Mouse (Mus musculus) embryonic facial prominence, embryonic 11.5 days (tissue): ENCODE data around the gene Ankef1. TPM values are rescaled to one million over a fixed set of nuclear protein-coding genes. Genes with fewer than 3 reads are reported as not detected.

Experiments used
- ATAC-seq: fragments of 200-750 bp; cut with Nextera tagmentation; replicated peaks from 2 replicates; pipeline ENCODE4 v1.8.0; 2017; ENCODE audit warnings: low read depth; ENCODE audit not compliant: insufficient number of reproducible peaks, low FRiP score, low TSS enrichment
- DNase-seq: peaks from one replicate; pipeline ENCODE4 v3.0.0-alpha.2; 2015; ENCODE audit warnings: low spot score
- H3K27ac ChIP-seq: fragments of 300-500 bp; sonication (generic); replicated peaks from 2 replicates; pipeline ENCODE4 v1.5.1; 2014; ENCODE audit warnings: mild to moderate bottlenecking, low read depth, low read length, control low read depth
- H3K27me3 ChIP-seq: fragments of 300-500 bp; sonication (generic); 2 replicates; pipeline ENCODE4 v1.6.1; 2014; ENCODE audit warnings: mild to moderate bottlenecking, low read length, moderate library complexity, mixed read lengths; ENCODE audit not compliant: control insufficient read depth, insufficient read depth
- H3K36me3 ChIP-seq: fragments of 300-500 bp; sonication (generic); replicated peaks from 2 replicates; pipeline ENCODE4 v1.6.1; 2014; ENCODE audit warnings: low read depth, mild to moderate bottlenecking, low read length, moderate library complexity, mixed read lengths; ENCODE audit not compliant: control insufficient read depth, insufficient read depth
- H3K4me1 ChIP-seq: fragments of 300-500 bp; sonication (generic); 2 replicates; pipeline ENCODE4 v1.6.1; 2014; ENCODE audit warnings: low read length, mixed read lengths; ENCODE audit not compliant: control insufficient read depth, insufficient read depth
- H3K4me2 ChIP-seq: fragments of 300-500 bp; sonication (generic); 2 replicates; pipeline ENCODE4 v1.6.1; 2014; ENCODE audit warnings: low read depth, mild to moderate bottlenecking, control low read depth, low read length, moderate library complexity
- H3K4me3 ChIP-seq: fragments of 300-500 bp; sonication (generic); 2 replicates; pipeline ENCODE4 v1.5.1; 2014; ENCODE audit warnings: low read depth, low read length, control low read depth
- H3K9ac ChIP-seq: fragments of 300-500 bp; sonication (generic); replicated peaks from 2 replicates; pipeline ENCODE4 v1.6.1; 2014; ENCODE audit warnings: mild to moderate bottlenecking, control low read depth, low read length
- H3K9me3 ChIP-seq: fragments of 300-500 bp; sonication (generic); replicated peaks from 2 replicates; pipeline ENCODE4 v1.6.1; 2016; ENCODE audit warnings: mild to moderate bottlenecking, low read length, inconsistent platforms, mixed read lengths; ENCODE audit not compliant: control insufficient read depth
- WGBS: fragments of 180-500 bp; shearing (Covaris S2); extraction: QIAGEN DNeasy Blood & Tissue Kit; methylation state at CpG from one replicate; pipeline ENCODE4 v1.1.7; 2014; 5-methylcytosine and 5-hydroxymethylcytosine counted together
- polyA plus RNA-seq: library from polyadenylated mRNA; unstranded; fragments of >200 nt; fragmentation: Nextera tagmentation; extraction: Ambion mirVana; gene quantifications from 2 replicates; pipeline ENCODE4 v1.2.1, GENCODE M21; 2014

Gene Ankef1
- polyA plus RNA-seq, 1 experiment from 2014 or later = 0.73 TPM

GRCm38 (mm10) chr2:136600651-136601170 lies 99.0 kb downstream of the Ankef1 start:
- DNase-seq (no peak), ATAC-seq (no peak)
- no peaks in the 10 kb centered on the region for H3K27me3 ChIP-seq
- no peak overlapping the region for H3K27ac ChIP-seq
- no peak overlapping the region for H3K4me2 ChIP-seq
- no peaks in the 10 kb centered on the region for H3K36me3 ChIP-seq
- H3K9me3 ChIP-seq = no peaks in the 10 kb centered on the region
- H3K9ac ChIP-seq = no peak overlapping the region
- no peak overlapping the region for H3K4me3 ChIP-seq
- WGBS = 78% methylated on average over 5 of the region's 5 CpGs
- no peaks in the 10 kb centered on the region for H3K4me1 ChIP-seq

- H3K27ac ChIP-seq = no peak overlapping the region
- H3K36me3 ChIP-seq = no peaks in the 10 kb centered on the region
- no peak overlapping the region for H3K9ac ChIP-seq
- H3K4me1 ChIP-seq = no peaks in the 10 kb centered on the region
- H3K27me3 ChIP-seq = no peaks in the 10 kb centered on the region
- ATAC-seq = no peak
- no peak for DNase-seq
- WGBS = 78% methylated on average over 4 of the region's 4 CpGs
- H3K9me3 ChIP-seq = no peaks in the 10 kb centered on the region
- no peak overlapping the region for H3K4me3 ChIP-seq
- no peak overlapping the region for H3K4me2 ChIP-seq
These were observed 99.5 kb downstream of the Ankef1 start for GRCm38 (mm10) chr2:136601206-136601605.

Other genes with a start within 250 kb of the Ankef1 start
- gene Pak7, start 113.9 kb upstream of the Ankef1 start, polyA plus RNA-seq = 4.2 and 4.9 TPM in 2 replicates
- gene Snap25, start 211.5 kb downstream of the Ankef1 start, polyA plus RNA-seq = 25.9 and 26.1 TPM in 2 replicates